Mouse (Mus musculus): ENCODE data around the gene Hcar1. TPM values are rescaled to one million over a fixed set of nuclear protein-coding genes. Genes with fewer than 3 reads are reported as not detected.

Gene Hcar1
- polyA plus RNA-seq, 1 experiment from 2014 or later: 0.28 TPM

DNA sequence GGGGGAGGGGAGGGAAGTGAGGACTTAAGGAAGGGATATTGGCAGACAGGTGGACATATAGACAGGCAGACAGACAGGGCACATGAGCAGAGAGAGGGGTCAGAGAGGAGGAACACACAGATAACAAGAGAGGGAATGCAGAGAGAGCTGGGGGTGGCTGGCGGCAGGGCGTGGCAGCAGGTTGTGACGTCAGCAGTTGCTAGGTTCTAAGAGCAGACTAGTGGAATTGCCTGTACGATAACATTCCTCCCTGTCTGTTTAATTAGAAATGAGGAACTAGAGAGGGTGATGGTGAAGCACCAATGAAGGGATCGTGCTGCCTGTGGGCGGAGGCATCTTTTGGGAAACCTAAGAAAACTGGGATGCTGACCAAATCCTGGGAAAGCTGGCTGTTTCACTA lies 11.8 kb upstream of the Hcar1 start:
- H3K4me2 ChIP-seq: no peak overlapping the region
- no peaks in the 10 kb centered on the region for H3K27me3 ChIP-seq
- 48% methylated on average over 6 of the region's 6 CpGs for WGBS
- no peak overlapping the region for H3K4me3 ChIP-seq
- no peak overlapping the region for H3K27ac ChIP-seq
- H3K4me1 ChIP-seq: no peaks in the 10 kb centered on the region
- H3K9ac ChIP-seq: no peak overlapping the region
- no peak for ATAC-seq (ENCODE audit: insufficient number of reproducible peaks, insufficient read depth, low FRiP score, low TSS enrichment, low read depth)
- no peaks in the 10 kb centered on the region for H3K36me3 ChIP-seq
- no peaks in the 10 kb centered on the region for H3K9me3 ChIP-seq

DNA sequence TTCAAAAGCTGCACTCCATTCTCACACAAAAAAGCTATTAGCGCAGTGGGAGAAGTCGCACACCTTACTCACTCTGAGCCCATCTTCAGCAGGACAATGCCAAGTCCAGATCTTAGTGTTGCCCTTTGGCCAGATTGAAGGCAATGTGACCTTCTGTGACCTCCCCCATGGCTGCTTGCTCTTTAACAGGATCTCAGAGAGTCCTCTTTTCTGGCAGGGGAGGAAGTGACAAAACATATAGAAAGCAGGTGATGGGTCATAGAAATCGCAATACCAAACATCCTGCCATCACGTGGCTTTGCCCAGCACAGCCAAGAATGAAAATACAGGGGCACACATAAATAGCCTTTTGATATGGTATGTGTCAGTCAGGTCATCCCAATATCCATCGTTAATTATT lies 11.2 kb upstream of the Hcar1 start:
- Histone ChIP-seq H3K4me1 (no peaks in the 10 kb centered on the region), H3K4me2 (no peak overlapping the region), H3K27ac (no peak overlapping the region), H3K36me3 (no peaks in the 10 kb centered on the region), H3K4me3 (no peak overlapping the region), H3K9me3 (no peaks in the 10 kb centered on the region), H3K27me3 (no peaks in the 10 kb centered on the region), H3K9ac (no peak overlapping the region)
- no peak for ATAC-seq (ENCODE audit: insufficient number of reproducible peaks, insufficient read depth, low FRiP score, low TSS enrichment, low read depth)
- WGBS: 81% methylated on average over 5 of the region's 5 CpGs

DNA sequence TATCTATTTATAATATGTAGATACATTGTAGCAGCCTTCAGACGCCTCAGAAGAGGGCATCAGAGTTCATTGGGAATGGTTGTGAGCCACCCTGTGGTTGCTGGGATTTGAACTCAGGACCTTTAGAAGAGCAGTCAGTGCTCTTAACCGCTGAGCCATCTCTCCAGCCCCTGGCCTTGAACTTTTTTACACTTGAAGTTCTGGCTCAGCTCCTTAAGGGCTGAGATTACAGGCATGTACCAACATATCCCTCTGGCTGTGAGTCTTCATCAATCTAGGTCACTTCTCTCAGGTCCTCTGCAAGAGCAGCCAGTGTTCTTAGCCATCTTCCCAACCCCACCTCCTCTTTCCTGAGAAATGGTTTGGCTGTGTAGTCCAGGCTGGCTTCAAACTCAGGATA lies 10.5 kb upstream of the Hcar1 start:
- ATAC-seq (ENCODE audit: insufficient number of reproducible peaks, insufficient read depth, low FRiP score, low TSS enrichment, low read depth): no peak
- Histone ChIP-seq H3K4me3 (no peak overlapping the region), H3K27ac (no peak overlapping the region), H3K27me3 (no peaks in the 10 kb centered on the region), H3K4me1 (no peaks in the 10 kb centered on the region), H3K4me2 (no peak overlapping the region), H3K9ac (no peak overlapping the region), H3K9me3 (no peaks in the 10 kb centered on the region), H3K36me3 (no peaks in the 10 kb centered on the region)
- 62% methylated on average over 2 of the region's 2 CpGs for WGBS

DNA sequence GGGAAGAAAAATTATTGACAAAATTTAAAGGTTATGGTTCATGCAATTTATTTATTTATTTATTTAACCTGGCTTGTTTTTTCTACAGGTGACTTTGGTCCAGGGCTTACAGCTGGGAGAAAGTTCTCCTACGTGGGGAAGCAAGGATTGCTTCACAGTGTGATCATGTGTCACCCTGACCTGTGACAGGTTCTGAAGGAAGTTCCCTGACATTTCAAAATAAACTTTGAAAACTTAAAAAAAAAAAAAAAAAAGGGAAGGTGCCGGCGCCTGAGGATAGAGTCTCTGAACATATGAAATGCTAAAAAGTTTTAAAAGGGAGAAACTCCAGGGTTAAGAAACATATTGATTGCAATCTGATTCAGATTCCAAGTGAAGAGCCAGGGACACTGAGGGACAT lies 6.5 kb upstream of the Hcar1 start:
- WGBS: 69% methylated on average over 3 of the region's 3 CpGs
- H3K27ac ChIP-seq: no peak overlapping the region
- H3K9me3 ChIP-seq: no peaks in the 10 kb centered on the region
- ATAC-seq (ENCODE audit: insufficient number of reproducible peaks, insufficient read depth, low FRiP score, low TSS enrichment, low read depth): no peak
- H3K4me2 ChIP-seq: no peak overlapping the region
- H3K4me3 ChIP-seq: no peak overlapping the region
- no peaks in the 10 kb centered on the region for H3K27me3 ChIP-seq
- H3K9ac ChIP-seq: no peak overlapping the region
- no peaks in the 10 kb centered on the region for H3K36me3 ChIP-seq
- H3K4me1 ChIP-seq: no peaks in the 10 kb centered on the region

DNA sequence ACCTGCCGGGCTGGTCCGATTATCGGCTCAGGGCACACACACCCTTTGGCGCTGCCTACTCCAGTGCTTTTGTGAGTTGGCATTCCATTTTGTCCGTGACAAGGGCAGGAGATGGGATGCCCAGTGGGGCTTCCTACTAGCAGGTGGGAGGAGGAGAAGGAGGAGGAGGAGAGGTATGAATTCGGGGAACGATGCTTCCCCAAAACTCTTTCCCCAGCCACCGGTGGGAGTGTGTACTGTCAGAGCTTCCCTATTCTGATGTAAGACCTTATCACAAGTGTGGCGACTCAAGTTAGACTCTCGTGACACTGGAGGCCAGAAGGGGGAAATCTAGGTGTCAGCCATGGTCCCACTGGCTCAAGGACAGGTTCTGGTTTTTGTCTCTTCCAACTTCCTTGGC lies 4.5 kb upstream of the Hcar1 start:
- WGBS: 76% methylated on average over 10 of the region's 10 CpGs

DNA sequence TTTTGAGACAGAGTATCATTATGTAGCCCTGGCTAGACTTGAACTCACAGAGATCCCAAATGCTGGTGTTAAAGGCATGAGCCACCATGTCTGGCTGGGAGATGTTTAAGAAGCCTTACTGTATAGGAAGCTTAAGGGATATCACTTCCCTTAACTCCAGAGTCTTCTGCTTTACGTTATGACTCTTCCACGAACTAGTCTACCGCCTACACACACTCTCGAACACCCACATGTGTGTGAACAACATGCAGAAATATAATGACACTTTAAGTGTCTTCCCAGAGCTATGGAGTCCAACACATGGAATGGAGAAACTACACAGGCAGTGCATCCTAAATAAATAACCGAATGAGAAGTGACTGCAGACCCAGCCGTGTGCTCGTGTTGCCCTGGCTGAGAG lies 4.1 kb upstream of the Hcar1 start:
- no peak overlapping the region for H3K4me3 ChIP-seq
- no peaks in the 10 kb centered on the region for H3K9me3 ChIP-seq
- WGBS: 75% methylated on average over 7 of the region's 7 CpGs
- H3K36me3 ChIP-seq: no peaks in the 10 kb centered on the region
- H3K9ac ChIP-seq: no peak overlapping the region
- H3K4me1 ChIP-seq: peaks cover 9% of the 10 kb centered on the region
- H3K27me3 ChIP-seq: no peaks in the 10 kb centered on the region
- H3K27ac ChIP-seq: no peak overlapping the region
- no peak for ATAC-seq (ENCODE audit: insufficient number of reproducible peaks, insufficient read depth, low FRiP score, low TSS enrichment, low read depth)
- no peak overlapping the region for H3K4me2 ChIP-seq

More for the DNA sequence above, 4.5 kb upstream of the Hcar1 start:
- Histone ChIP-seq H3K9me3 (no peaks in the 10 kb centered on the region), H3K4me3 (no peak overlapping the region), H3K4me1 (peaks cover 9% of the 10 kb centered on the region), H3K27ac (no peak overlapping the region), H3K36me3 (no peaks in the 10 kb centered on the region), H3K9ac (no peak overlapping the region), H3K4me2 (no peak overlapping the region), H3K27me3 (no peaks in the 10 kb centered on the region)
- ATAC-seq (ENCODE audit: insufficient number of reproducible peaks, insufficient read depth, low FRiP score, low TSS enrichment, low read depth): no peak

DNA sequence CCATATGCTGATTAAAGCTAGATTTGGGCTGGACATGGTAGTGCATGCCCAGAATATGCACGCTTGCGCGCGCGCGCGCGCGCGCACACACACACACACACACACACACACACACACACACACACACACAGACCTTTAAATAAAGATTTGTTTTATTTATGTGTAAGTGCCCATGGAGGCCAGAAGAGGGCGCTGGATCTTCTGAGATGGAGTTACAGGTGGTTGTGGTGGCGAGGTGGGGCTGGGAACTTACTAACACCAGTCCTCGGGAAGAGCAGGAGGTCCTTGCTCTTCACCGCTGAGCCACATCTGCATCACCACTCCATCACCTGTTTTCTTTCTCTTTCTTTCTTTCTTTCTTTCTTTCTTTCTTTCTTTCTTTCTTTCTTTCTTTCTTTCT lies 958 bp upstream of the Hcar1 start:
- Histone ChIP-seq H3K27me3 (no peaks in the 10 kb centered on the region), H3K9ac (no peak overlapping the region), H3K4me2 (no peak overlapping the region), H3K9me3 (no peaks in the 10 kb centered on the region), H3K36me3 (no peaks in the 10 kb centered on the region), H3K4me3 (no peak overlapping the region), H3K27ac (no peak overlapping the region), H3K4me1 (peaks cover 19% of the 10 kb centered on the region)
- ATAC-seq (ENCODE audit: insufficient number of reproducible peaks, insufficient read depth, low FRiP score, low TSS enrichment, low read depth): no peak
- 83% methylated on average over 14 of the region's 14 CpGs for WGBS

DNA sequence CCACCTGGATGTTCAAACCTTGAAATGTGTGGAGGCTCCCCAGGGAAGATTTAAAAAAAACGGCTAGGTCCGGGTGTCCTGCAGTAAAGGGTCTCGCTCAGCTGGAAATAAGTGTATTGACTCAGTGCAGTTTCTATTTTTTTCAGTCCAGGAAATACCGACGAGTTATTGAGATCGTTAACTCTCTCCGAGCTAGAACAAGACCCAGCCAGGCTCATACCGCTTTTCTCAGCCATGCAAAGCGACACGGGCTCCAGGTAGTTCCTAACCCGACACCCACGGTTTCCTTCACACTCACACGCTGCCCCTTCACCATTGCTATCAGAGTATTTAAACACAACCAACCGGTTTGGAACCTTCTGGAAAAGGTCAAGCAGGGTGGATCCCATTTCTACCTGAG lies 1.8 kb downstream of the Hcar1 start:
- no peak for ATAC-seq (ENCODE audit: insufficient number of reproducible peaks, insufficient read depth, low FRiP score, low TSS enrichment, low read depth)
- no peaks in the 10 kb centered on the region for H3K27me3 ChIP-seq
- no peak overlapping the region for H3K27ac ChIP-seq
- H3K4me2 ChIP-seq: peak overlapping the region; percentile 17; the same call in 1 of the 2 replicates
- 55% methylated on average over 14 of the region's 14 CpGs for WGBS
- H3K9ac ChIP-seq: no peak overlapping the region
- peaks cover 19% of the 10 kb centered on the region for H3K4me1 ChIP-seq
- no peaks in the 10 kb centered on the region for H3K36me3 ChIP-seq
- H3K4me3 ChIP-seq: no peak overlapping the region
- no peaks in the 10 kb centered on the region for H3K9me3 ChIP-seq

DNA sequence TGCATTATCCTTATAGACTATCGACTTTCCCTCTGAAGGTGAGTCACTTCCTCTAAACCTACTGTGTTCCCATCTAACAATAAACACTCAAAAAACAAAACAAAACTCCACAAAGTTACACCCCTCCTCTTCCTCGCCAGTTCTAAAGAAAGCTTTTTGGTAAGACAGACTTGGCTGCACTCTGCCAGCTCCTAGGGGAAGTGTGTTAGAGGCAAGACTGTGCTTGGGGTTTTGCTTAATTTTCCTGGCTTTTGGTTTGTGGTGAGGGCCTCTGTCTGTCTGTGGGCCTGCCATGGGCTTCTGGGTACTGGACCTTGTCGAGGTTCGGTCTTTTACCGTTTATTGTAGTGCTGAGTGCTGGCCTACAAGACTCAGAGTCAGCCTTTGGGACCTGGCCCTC lies 5.6 kb downstream of the Hcar1 start:
- no peak overlapping the region for H3K27ac ChIP-seq
- ATAC-seq (ENCODE audit: insufficient number of reproducible peaks, insufficient read depth, low FRiP score, low TSS enrichment, low read depth): no peak
- WGBS: 84% methylated on average over 5 of the region's 5 CpGs

DNA sequence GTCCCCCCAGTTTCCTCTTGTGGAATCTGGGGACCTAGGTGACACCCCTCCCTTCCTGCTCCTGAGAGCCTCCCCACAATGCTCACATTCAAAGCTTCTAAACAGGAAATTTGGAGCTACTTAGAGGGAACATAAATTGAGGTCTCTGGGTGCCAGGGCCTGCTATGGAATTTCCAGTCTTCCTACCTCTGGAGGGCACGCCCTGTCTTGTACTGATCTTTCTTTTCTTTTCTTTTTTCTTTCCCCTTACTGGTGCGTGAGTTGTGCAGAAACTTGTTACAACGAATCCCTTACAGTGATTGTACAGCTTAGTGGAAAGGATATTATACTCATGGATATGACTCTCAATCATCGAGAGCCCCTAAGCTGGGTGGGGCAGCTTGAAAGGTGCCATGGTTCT lies 10.2 kb downstream of the Hcar1 start:
- H3K9ac ChIP-seq: no peak overlapping the region
- no peak for ATAC-seq (ENCODE audit: insufficient number of reproducible peaks, insufficient read depth, low FRiP score, low TSS enrichment, low read depth)
- H3K36me3 ChIP-seq: no peaks in the 10 kb centered on the region
- H3K9me3 ChIP-seq: no peaks in the 10 kb centered on the region
- no peak overlapping the region for H3K4me3 ChIP-seq
- 66% methylated on average over 4 of the region's 4 CpGs for WGBS
- no peak overlapping the region for H3K4me2 ChIP-seq
- H3K4me1 ChIP-seq: peaks cover 4% of the 10 kb centered on the region; the same call in 1 of the 2 replicates
- no peaks in the 10 kb centered on the region for H3K27me3 ChIP-seq
- 0 out of 2 replicates have a peak overlapping the region, but pooled peaks have one; percentile 49 for H3K27ac ChIP-seq

More for the DNA sequence above, 5.6 kb downstream of the Hcar1 start:
- H3K9me3 ChIP-seq: no peaks in the 10 kb centered on the region
- H3K4me2 ChIP-seq: no peak overlapping the region
- no peaks in the 10 kb centered on the region for H3K36me3 ChIP-seq
- peaks cover 10% of the 10 kb centered on the region for H3K4me1 ChIP-seq
- H3K4me3 ChIP-seq: no peak overlapping the region
- no peaks in the 10 kb centered on the region for H3K27me3 ChIP-seq
- H3K9ac ChIP-seq: no peak overlapping the region

DNA sequence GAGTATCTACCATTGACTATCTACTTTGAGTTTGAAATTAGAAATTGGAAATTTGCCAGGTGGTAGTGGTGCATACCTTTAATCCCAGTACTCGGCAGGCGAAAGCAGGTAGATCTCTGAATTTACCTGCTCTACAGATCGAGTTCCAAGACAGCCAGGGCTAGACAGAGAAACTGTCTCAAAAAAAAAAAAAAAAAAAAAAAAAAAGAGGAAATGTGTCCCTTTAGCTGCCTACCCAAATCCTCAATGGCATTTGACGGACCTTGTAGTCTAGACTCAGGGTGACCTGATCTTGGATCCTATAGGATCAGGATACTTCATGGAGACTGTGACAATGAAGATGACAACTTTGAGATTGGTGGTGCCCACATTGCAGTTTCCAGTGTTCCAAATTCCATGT lies 13.4 kb downstream of the Hcar1 start:
- Histone ChIP-seq H3K4me1 (peaks cover 4% of the 10 kb centered on the region; the same call in 1 of the 2 replicates), H3K4me2 (no peak overlapping the region), H3K9ac (no peak overlapping the region), H3K4me3 (no peak overlapping the region), H3K9me3 (no peaks in the 10 kb centered on the region), H3K27ac (no peak overlapping the region), H3K36me3 (no peaks in the 10 kb centered on the region), H3K27me3 (no peaks in the 10 kb centered on the region)
- 66% methylated on average over 4 of the region's 4 CpGs for WGBS
- ATAC-seq (ENCODE audit: insufficient number of reproducible peaks, insufficient read depth, low FRiP score, low TSS enrichment, low read depth): no peak

DNA sequence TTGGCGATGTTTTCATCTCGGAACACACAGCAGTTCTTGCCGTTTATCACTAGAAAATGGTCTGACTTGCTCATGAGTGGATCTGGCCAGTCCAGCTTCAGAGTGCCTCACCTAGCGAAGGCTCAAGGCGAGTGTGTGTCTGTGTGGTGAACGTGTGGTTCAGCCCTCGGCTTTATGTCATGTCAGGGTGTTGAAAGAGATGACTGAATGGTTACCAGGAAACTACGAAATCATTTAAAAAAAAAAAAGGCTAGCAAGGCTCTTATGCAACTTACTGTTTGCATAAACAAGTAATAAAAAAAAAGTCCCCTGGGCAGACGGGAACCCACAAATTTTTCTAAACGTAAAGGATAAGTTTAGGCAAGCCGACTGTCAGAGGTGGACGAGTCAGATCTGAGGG lies 14.5 kb downstream of the Hcar1 start, which contains the start of gene Hcar2:
Gene Hcar2, minus strand, starts transcription at position 135 of the 400 bp plus-strand sequence.
- ATAC-seq (ENCODE audit: insufficient number of reproducible peaks, insufficient read depth, low FRiP score, low TSS enrichment, low read depth): no peak
- no peak within 1 kb of the TSS for H3K4me2 ChIP-seq
- no peak within 1 kb of the TSS for H3K27ac ChIP-seq
- H3K9me3 ChIP-seq: no peaks in the 10 kb centered on the region
- H3K36me3 ChIP-seq: no peaks in the 10 kb centered on the region
- no peak within 1 kb of the TSS for H3K9ac ChIP-seq
- H3K27me3 ChIP-seq: no peaks in the 10 kb centered on the region
- no peak within 1 kb of the TSS for H3K4me3 ChIP-seq
- H3K4me1 ChIP-seq: peaks cover 4% of the 10 kb centered on the region; the same call in 1 of the 2 replicates
- 74% methylated on average over 12 of the region's 12 CpGs for WGBS

DNA sequence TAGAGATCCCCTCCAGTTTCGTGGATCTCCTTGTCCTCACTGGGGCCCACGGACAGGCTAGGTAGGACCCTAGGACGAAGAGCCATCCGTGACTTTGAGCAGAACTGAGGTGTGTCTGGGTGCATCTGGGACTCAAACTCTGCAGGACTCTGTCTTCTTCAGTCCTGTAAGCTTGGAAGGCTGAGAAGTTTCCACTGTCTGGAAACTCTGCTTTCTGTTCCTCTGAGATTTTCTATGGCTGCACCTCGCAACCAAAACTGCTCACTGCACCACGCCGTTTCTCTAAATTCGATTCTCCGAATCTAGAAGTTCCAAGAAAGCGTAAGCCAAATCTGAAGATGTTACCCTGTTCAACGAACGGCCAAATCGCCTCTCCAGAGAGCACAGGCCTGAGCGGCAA lies 15.9 kb downstream of the Hcar1 start:
- Histone ChIP-seq H3K27ac (no peak overlapping the region), H3K9me3 (no peaks in the 10 kb centered on the region), H3K27me3 (no peaks in the 10 kb centered on the region), H3K4me3 (no peak overlapping the region), H3K4me2 (no peak overlapping the region), H3K9ac (no peak overlapping the region), H3K36me3 (no peaks in the 10 kb centered on the region), H3K4me1 (peaks cover 9% of the 10 kb centered on the region)
- WGBS: 88% methylated on average over 14 of the region's 14 CpGs
- ATAC-seq (ENCODE audit: insufficient number of reproducible peaks, insufficient read depth, low FRiP score, low TSS enrichment, low read depth): no peak

Data from embryonic facial prominence, embryonic 13.5 days (tissue).